Mouse (Mus musculus) lung, embryonic 15.5 days (tissue): Measurements from ENCODE around the gene Kctd10. TPM values are rescaled to one million over a fixed set of nuclear protein-coding genes. Genes with fewer than 3 reads are reported as not detected.

Experiments
- ATAC-seq: fragments of 200-750 bp; cut with Nextera tagmentation; 2 replicates; pipeline ENCODE4 v1.8.0; 2017; ENCODE audit warnings: moderate number of reproducible peaks, borderline replicate concordance; ENCODE audit not compliant: low FRiP score, low TSS enrichment; ENCODE audit errors: extremely low read depth
- H3K27ac ChIP-seq: fragments of 300-500 bp; sonication (generic); 2 replicates; pipeline ENCODE4 v1.5.1; 2015; ENCODE audit warnings: moderate library complexity, mild to moderate bottlenecking, inconsistent platforms
- H3K27me3 ChIP-seq: fragments of 300-500 bp; sonication (generic); 2 replicates; pipeline ENCODE4 v1.6.1; 2015; ENCODE audit warnings: inconsistent platforms
- H3K36me3 ChIP-seq: fragments of 300-500 bp; sonication (generic); 2 replicates; pipeline ENCODE4 v1.6.1; 2015; ENCODE audit warnings: inconsistent platforms
- H3K4me1 ChIP-seq: fragments of 300-500 bp; sonication (generic); 2 replicates; pipeline ENCODE4 v1.6.1; 2015; ENCODE audit warnings: inconsistent platforms
- H3K4me2 ChIP-seq: fragments of 300-500 bp; sonication (generic); 2 replicates; pipeline ENCODE4 v1.6.1; 2015; ENCODE audit warnings: inconsistent platforms, mild to moderate bottlenecking, moderate library complexity
- H3K4me3 ChIP-seq: fragments of 300-500 bp; sonication (generic); 2 replicates; pipeline ENCODE4 v1.5.1; 2015; ENCODE audit warnings: mild to moderate bottlenecking, inconsistent platforms
- H3K9ac ChIP-seq: fragments of 300-500 bp; sonication (generic); 2 replicates; pipeline ENCODE4 v1.6.1; 2015; ENCODE audit warnings: inconsistent platforms
- H3K9me3 ChIP-seq: fragments of 300-500 bp; sonication (generic); 2 replicates; pipeline ENCODE4 v1.6.1; 2016; ENCODE audit warnings: inconsistent platforms
- WGBS: fragments of 180-500 bp; shearing (Covaris S2); methylation state at CpG from one replicate; pipeline ENCODE4 v1.1.7; 2015; 5-methylcytosine and 5-hydroxymethylcytosine counted together
- polyA plus RNA-seq: library from polyadenylated mRNA; unstranded; fragments of >200 nt; fragmentation: Nextera tagmentation; extraction: Ambion mirVana; gene quantifications from 2 replicates; pipeline ENCODE4 v1.2.1, GENCODE M21; 2015

Kctd10 gene
- polyA plus RNA-seq, 1 experiment from 2014 or later: 176 TPM

- peak overlapping the region; percentile 7; the same call in 1 of the 2 replicates for H3K4me2 ChIP-seq
- peaks cover 91% of the 10 kb centered on the region for H3K36me3 ChIP-seq
- H3K9ac ChIP-seq: 0 out of 2 replicates have a peak overlapping the region, but pooled peaks have one; percentile 14
- no peak overlapping the region for H3K4me3 ChIP-seq
- H3K27ac ChIP-seq: peak overlapping the region; percentile 93
- H3K4me1 ChIP-seq: peaks cover 46% of the 10 kb centered on the region
- 64% methylated on average over 23 of the region's 23 CpGs for WGBS
- H3K9me3 ChIP-seq: no peaks in the 10 kb centered on the region
- no peaks in the 10 kb centered on the region for H3K27me3 ChIP-seq
- peak; percentile 71 for ATAC-seq
These were observed 15.1 kb downstream of the Kctd10 start for GRCm38 (mm10) chr5:114365043-114365752.

DNA sequence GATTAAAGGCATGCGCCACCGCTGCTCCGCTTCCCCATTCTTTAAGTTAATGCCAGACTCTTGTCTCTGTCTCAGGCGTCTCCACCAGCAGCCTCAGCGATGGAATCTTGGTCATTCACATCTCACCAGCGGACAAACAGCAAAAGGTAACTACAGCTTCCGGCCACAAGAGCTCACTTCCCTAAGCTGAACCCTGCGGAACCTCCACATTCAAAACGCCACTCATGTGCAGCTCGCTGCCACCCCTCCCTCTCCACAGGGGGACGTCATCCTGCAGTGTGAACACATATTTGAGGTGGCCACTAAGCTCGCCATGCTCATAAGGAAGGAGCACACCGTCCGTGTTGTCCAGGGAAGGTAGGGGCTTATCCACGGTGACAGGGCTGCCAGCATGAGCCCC, 19.3 kb downstream of the Kctd10 start:
- Histone ChIP-seq H3K9me3 (no peaks in the 10 kb centered on the region), H3K27me3 (no peaks in the 10 kb centered on the region), H3K9ac (no peak overlapping the region), H3K27ac (no peak overlapping the region), H3K4me2 (no peak overlapping the region), H3K4me1 (peaks cover 46% of the 10 kb centered on the region), H3K36me3 (peaks cover 58% of the 10 kb centered on the region), H3K4me3 (no peak overlapping the region)
- ATAC-seq: no peak
- 87% methylated on average over 15 of the region's 15 CpGs for WGBS

DNA sequence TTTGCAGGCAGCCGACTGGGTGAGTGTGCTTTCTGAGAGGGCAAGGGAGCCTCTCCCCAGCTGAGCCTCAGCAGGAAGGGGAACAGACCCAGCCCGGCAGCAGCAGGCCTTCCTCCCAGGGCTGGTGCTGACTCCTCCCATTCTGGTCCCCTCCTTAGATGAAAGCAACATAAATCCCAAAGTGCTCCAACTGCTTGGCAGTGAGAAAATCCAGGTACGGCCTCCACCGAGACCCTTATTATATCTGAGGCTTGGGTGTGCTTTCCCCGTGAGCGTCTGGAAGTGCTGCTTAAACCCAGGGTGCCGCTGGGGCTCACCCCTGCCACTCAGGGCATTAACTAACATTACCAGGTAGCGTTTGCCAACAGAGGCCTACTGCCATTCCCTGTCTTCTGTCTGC, 20.7 kb downstream of the Kctd10 start:
- Histone ChIP-seq H3K4me3 (no peak overlapping the region), H3K4me1 (peaks cover 33% of the 10 kb centered on the region), H3K4me2 (no peak overlapping the region), H3K27ac (no peak overlapping the region), H3K27me3 (no peaks in the 10 kb centered on the region), H3K36me3 (peaks cover 44% of the 10 kb centered on the region), H3K9me3 (no peaks in the 10 kb centered on the region), H3K9ac (no peak overlapping the region)
- ATAC-seq: no peak
- WGBS: 67% methylated on average over 8 of the region's 8 CpGs

DNA sequence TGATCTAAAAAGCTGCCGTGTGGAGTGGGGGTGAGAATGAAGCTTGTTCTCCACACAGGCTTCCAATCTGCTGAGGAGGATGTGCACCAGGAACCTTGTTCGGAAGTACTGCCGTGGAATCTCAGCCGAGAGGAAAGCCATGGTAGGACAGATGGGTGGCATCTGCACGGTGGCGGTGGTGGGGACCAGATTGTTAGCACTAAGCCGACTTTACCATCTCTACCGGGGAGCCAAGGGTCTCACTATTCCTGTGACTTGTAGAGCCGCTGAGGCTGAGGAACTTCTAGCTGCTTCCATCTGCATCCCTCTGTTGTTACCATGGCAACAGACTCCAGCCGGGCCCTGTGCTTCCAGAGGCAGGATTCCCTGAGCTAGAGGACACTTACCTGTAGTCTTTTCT, 21.5 kb downstream of the Kctd10 start:
- Histone ChIP-seq H3K4me1 (peaks cover 25% of the 10 kb centered on the region), H3K4me3 (no peak overlapping the region), H3K36me3 (peaks cover 39% of the 10 kb centered on the region), H3K4me2 (no peak overlapping the region), H3K9ac (no peak overlapping the region), H3K27me3 (no peaks in the 10 kb centered on the region), H3K9me3 (no peaks in the 10 kb centered on the region), H3K27ac (no peak overlapping the region)
- no peak for ATAC-seq
- 77% methylated on average over 10 of the region's 10 CpGs for WGBS

GRCm38 (mm10) chr5:114356936-114357751, 23.2 kb downstream of the Kctd10 start:
- peaks cover 22% of the 10 kb centered on the region for H3K4me1 ChIP-seq
- peaks cover 22% of the 10 kb centered on the region for H3K36me3 ChIP-seq
- H3K4me2 ChIP-seq: peak overlapping the region; percentile 42
- peak; percentile 72 for ATAC-seq
- H3K9me3 ChIP-seq: no peaks in the 10 kb centered on the region
- WGBS: 35% methylated on average over 23 of the region's 23 CpGs
- peak overlapping the region; percentile 21 for H3K4me3 ChIP-seq
- no peaks in the 10 kb centered on the region for H3K27me3 ChIP-seq
- peak overlapping the region; percentile 95 for H3K27ac ChIP-seq
- H3K9ac ChIP-seq: 0 out of 2 replicates have a peak overlapping the region, but pooled peaks have one; percentile 16

- Histone ChIP-seq H3K4me1 (peaks cover 22% of the 10 kb centered on the region), H3K4me2 (peak overlapping the region; percentile 42), H3K9ac (0 out of 2 replicates have a peak overlapping the region, but pooled peaks have one; percentile 16), H3K9me3 (no peaks in the 10 kb centered on the region), H3K27me3 (no peaks in the 10 kb centered on the region), H3K36me3 (peaks cover 15% of the 10 kb centered on the region), H3K4me3 (peak overlapping the region; percentile 21), H3K27ac (peak overlapping the region; percentile 95)
- 11% methylated on average over 7 of the region's 7 CpGs for WGBS
- ATAC-seq: peak; percentile 93
These were observed 23.9 kb downstream of the Kctd10 start for GRCm38 (mm10) chr5:114356250-114356935.

DNA sequence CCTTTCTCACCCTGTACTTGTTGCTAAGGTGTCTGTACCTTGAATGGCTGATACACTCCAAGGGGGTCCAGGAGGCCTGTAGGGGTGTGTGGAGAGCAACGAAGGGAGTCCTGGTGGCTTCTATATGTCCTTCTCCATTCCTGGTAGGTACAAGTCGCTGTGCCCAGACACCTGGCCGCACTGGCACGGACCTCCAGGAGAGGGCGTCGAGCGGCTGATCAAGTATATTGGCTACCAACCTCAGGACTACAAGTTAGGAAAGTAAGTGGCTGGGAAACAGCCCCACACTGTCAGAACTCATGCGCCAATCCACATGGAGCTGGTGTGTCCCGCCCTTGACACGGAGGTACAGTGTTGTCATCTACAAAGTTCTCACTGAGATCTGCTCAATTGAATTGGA, 28.8 kb downstream of the Kctd10 start:
- H3K4me2 ChIP-seq: no peak overlapping the region
- H3K4me1 ChIP-seq: peaks cover 6% of the 10 kb centered on the region; the same call in 1 of the 2 replicates
- no peaks in the 10 kb centered on the region for H3K27me3 ChIP-seq
- H3K9ac ChIP-seq: no peak overlapping the region
- H3K27ac ChIP-seq: no peak overlapping the region
- 61% methylated on average over 10 of the region's 10 CpGs for WGBS
- H3K4me3 ChIP-seq: no peak overlapping the region
- no peak for ATAC-seq
- no peaks in the 10 kb centered on the region for H3K36me3 ChIP-seq
- no peaks in the 10 kb centered on the region for H3K9me3 ChIP-seq

- Histone ChIP-seq H3K4me2 (no peak overlapping the region), H3K9ac (no peak overlapping the region), H3K36me3 (no peaks in the 10 kb centered on the region), H3K4me3 (no peak overlapping the region), H3K27me3 (no peaks in the 10 kb centered on the region), H3K4me1 (no peaks in the 10 kb centered on the region), H3K27ac (no peak overlapping the region), H3K9me3 (no peaks in the 10 kb centered on the region)
- 75% methylated on average over 10 of the region's 10 CpGs for WGBS
- no peak for ATAC-seq
These were observed 33.3 kb downstream of the Kctd10 start for GRCm38 (mm10) chr5:114347005-114347404.

DNA sequence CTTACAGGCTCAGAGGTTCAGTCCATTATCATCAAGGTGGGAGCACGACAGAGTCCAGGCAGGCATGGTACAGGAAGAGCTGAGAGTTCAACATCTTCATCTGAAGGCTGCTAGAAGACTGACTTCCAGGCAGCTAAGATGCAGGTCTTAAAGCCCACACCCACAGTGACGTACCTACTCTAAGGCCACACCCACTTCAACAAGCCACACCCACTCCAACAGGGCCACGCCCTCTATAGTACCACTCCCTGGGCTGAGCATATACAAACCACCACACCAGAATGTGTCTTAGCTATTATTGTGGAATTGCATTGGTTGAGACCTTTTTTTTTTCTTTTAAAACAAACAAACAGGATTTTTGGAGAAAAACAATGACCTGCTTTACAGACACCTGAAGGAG, 34.8 kb downstream of the Kctd10 start:
- Histone ChIP-seq H3K4me1 (no peaks in the 10 kb centered on the region), H3K4me2 (no peak overlapping the region), H3K4me3 (no peak overlapping the region), H3K27me3 (no peaks in the 10 kb centered on the region), H3K9ac (no peak overlapping the region), H3K27ac (no peak overlapping the region), H3K36me3 (no peaks in the 10 kb centered on the region), H3K9me3 (no peaks in the 10 kb centered on the region)
- WGBS: 44% methylated on average over 3 of the region's 3 CpGs
- no peak for ATAC-seq

- no peak for ATAC-seq
- WGBS: 85% methylated on average over 7 of the region's 7 CpGs
- H3K4me1 ChIP-seq: no peaks in the 10 kb centered on the region
These were observed 36.7 kb downstream of the Kctd10 start for GRCm38 (mm10) chr5:114343612-114344011.

GRCm38 (mm10) chr5:114342996-114343395, 37.3 kb downstream of the Kctd10 start:
- Histone ChIP-seq H3K27me3 (no peaks in the 10 kb centered on the region), H3K9me3 (no peaks in the 10 kb centered on the region), H3K4me3 (no peak overlapping the region), H3K36me3 (no peaks in the 10 kb centered on the region), H3K4me2 (no peak overlapping the region), H3K27ac (no peak overlapping the region), H3K4me1 (no peaks in the 10 kb centered on the region), H3K9ac (no peak overlapping the region)
- ATAC-seq: no peak
- 54% methylated on average over 5 of the region's 5 CpGs for WGBS

More at GRCm38 (mm10) chr5:114343612-114344011, 36.7 kb downstream of the Kctd10 start:
- H3K27ac ChIP-seq: no peak overlapping the region
- H3K9me3 ChIP-seq: no peaks in the 10 kb centered on the region
- H3K4me2 ChIP-seq: no peak overlapping the region
- no peak overlapping the region for H3K4me3 ChIP-seq
- no peaks in the 10 kb centered on the region for H3K27me3 ChIP-seq
- no peak overlapping the region for H3K9ac ChIP-seq
- no peaks in the 10 kb centered on the region for H3K36me3 ChIP-seq
